Mouse (Mus musculus) hindbrain, embryonic 11.5 days (tissue): Measurements from ENCODE around the gene Hoxc5. TPM values are rescaled to one million over a fixed set of nuclear protein-coding genes. Genes with fewer than 3 reads are reported as not detected.

Experiments
- ATAC-seq: fragments of 200-750 bp; cut with Nextera tagmentation; 2 replicates; pipeline ENCODE4 v1.8.0; 2017; ENCODE audit warnings: mild to moderate bottlenecking, moderate TSS enrichment, moderate library complexity; ENCODE audit not compliant: low FRiP score
- DNase-seq: peaks from one replicate; pipeline ENCODE4 v3.0.0-alpha.2; 2015; ENCODE audit warnings: low spot score
- H3K27ac ChIP-seq: fragments of 300-500 bp; sonication (generic); 2 replicates; pipeline ENCODE4 v1.5.1; 2014; ENCODE audit warnings: mild to moderate bottlenecking, low read depth, low read length
- H3K27me3 ChIP-seq: fragments of 300-500 bp; sonication (generic); 2 replicates; pipeline ENCODE4 v1.6.1; 2014; ENCODE audit warnings: mild to moderate bottlenecking, low read length, moderate library complexity, mixed read lengths; ENCODE audit not compliant: control insufficient read depth, insufficient read depth
- H3K36me3 ChIP-seq: fragments of 300-500 bp; sonication (generic); 2 replicates; pipeline ENCODE4 v1.6.1; 2014; ENCODE audit warnings: mild to moderate bottlenecking, low read length, moderate library complexity, mixed read lengths; ENCODE audit not compliant: control insufficient read depth, insufficient read depth
- H3K4me1 ChIP-seq: fragments of 300-500 bp; sonication (generic); replicated peaks from 2 replicates; pipeline ENCODE4 v1.6.1; 2014; ENCODE audit warnings: low read length, mixed read lengths; ENCODE audit not compliant: control insufficient read depth, insufficient read depth
- H3K4me2 ChIP-seq: fragments of 300-500 bp; sonication (generic); replicated peaks from 2 replicates; pipeline ENCODE4 v1.6.1; 2014; ENCODE audit warnings: mild to moderate bottlenecking, low read depth, low read length
- H3K4me3 ChIP-seq: fragments of 300-500 bp; sonication (generic); 2 replicates; pipeline ENCODE4 v1.5.1; 2014; ENCODE audit warnings: low read depth, low read length
- H3K9ac ChIP-seq: fragments of 300-500 bp; sonication (generic); 2 replicates; pipeline ENCODE4 v1.6.1; 2014; ENCODE audit warnings: low read depth, low read length
- H3K9me3 ChIP-seq: fragments of 300-500 bp; sonication (generic); 2 replicates; pipeline ENCODE4 v1.6.1; 2016; ENCODE audit warnings: low read length; ENCODE audit not compliant: control insufficient read depth
- WGBS: fragments of 180-500 bp; shearing (Covaris S2); extraction: QIAGEN DNeasy Blood & Tissue Kit; methylation state at CpG from one replicate; pipeline ENCODE4 v1.1.7; 2014; 5-methylcytosine and 5-hydroxymethylcytosine counted together
- polyA plus RNA-seq: library from polyadenylated mRNA; unstranded; fragments of >200 nt; fragmentation: Nextera tagmentation; extraction: Ambion mirVana; gene quantifications from 2 replicates; pipeline ENCODE4 v1.2.1, GENCODE M21; 2014

The Hoxc5 gene
- polyA plus RNA-seq, 1 experiment from 2014 or later = 21.0 TPM

DNA sequence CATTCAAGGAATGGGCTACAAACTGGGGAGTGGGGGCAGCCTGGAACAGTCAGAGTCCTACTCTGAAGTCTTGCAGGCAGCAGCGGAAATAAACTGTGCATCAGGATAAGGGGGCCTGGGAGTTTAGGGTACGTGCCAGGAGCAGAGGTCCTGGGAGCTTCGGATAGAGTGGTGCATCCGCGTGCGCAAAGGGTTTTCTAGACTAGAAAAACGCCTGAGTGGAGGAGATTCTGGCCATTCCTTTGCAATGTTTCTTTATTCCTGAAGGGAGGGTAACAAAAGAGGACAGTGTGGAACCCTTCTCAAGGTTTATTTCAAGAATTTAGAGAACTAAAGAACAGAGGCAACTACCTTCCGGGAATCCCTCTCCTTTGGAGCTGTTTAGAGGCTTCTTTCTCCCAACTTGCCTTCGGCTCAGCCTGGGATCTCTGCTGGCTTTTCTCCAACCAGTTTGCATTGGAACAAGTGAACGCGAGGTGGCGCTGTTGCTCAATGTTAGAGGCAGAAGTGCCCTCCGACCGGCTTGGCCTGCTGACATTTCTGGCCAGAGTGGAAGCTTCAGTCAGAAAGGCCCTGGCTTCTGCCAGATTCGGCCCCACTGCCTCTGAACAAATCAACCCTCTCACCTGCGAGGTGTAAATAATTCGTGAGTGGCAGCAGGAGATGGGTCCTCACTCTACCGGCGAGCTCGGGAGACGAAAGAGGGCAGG is 20.0 kb downstream of the Hoxc5 start:
- no peak overlapping the region for H3K27ac ChIP-seq
- H3K4me2 ChIP-seq = no peak overlapping the region
- peaks cover 96% of the 10 kb centered on the region for H3K27me3 ChIP-seq
- no peaks in the 10 kb centered on the region for H3K36me3 ChIP-seq
- peak; percentile 72; the same call in 1 of the 2 replicates for ATAC-seq
- 0 out of 2 replicates have a peak, but pooled peaks cover 5% of the 10 kb centered on the region for H3K4me1 ChIP-seq
- H3K4me3 ChIP-seq = no peak overlapping the region
- H3K9me3 ChIP-seq = no peaks in the 10 kb centered on the region
- 3% methylated on average over 21 of the region's 21 CpGs for WGBS
- DNase-seq = peak; percentile 98
- no peak overlapping the region for H3K9ac ChIP-seq

DNA sequence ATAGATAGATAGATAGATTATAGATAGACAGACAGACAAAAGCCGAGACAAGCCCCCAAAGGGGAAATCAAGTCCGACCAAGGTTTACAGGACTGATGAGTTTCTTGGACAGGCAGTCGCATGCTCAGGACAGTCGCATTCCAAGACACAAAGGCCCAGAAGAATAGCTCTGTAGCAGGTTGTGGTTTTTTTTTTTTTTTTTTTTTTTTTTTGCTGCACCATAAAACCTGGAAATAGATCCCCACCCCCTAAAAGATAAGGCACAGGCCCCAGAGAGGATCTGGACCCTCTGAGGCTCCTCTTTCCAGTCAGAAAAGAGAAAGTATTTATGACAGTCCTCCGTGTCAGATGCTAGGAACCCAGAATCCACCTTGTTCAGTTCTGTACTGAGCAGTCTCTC is 20.8 kb downstream of the Hoxc5 start:
- Histone ChIP-seq H3K36me3 (no peaks in the 10 kb centered on the region), H3K27me3 (peaks cover 96% of the 10 kb centered on the region), H3K4me2 (no peak overlapping the region), H3K27ac (no peak overlapping the region), H3K4me1 (0 out of 2 replicates have a peak, but pooled peaks cover 5% of the 10 kb centered on the region), H3K4me3 (no peak overlapping the region), H3K9me3 (no peaks in the 10 kb centered on the region), H3K9ac (no peak overlapping the region)
- ATAC-seq = no peak
- WGBS = 11% methylated on average over 5 of the region's 5 CpGs
- DNase-seq = no peak

DNA sequence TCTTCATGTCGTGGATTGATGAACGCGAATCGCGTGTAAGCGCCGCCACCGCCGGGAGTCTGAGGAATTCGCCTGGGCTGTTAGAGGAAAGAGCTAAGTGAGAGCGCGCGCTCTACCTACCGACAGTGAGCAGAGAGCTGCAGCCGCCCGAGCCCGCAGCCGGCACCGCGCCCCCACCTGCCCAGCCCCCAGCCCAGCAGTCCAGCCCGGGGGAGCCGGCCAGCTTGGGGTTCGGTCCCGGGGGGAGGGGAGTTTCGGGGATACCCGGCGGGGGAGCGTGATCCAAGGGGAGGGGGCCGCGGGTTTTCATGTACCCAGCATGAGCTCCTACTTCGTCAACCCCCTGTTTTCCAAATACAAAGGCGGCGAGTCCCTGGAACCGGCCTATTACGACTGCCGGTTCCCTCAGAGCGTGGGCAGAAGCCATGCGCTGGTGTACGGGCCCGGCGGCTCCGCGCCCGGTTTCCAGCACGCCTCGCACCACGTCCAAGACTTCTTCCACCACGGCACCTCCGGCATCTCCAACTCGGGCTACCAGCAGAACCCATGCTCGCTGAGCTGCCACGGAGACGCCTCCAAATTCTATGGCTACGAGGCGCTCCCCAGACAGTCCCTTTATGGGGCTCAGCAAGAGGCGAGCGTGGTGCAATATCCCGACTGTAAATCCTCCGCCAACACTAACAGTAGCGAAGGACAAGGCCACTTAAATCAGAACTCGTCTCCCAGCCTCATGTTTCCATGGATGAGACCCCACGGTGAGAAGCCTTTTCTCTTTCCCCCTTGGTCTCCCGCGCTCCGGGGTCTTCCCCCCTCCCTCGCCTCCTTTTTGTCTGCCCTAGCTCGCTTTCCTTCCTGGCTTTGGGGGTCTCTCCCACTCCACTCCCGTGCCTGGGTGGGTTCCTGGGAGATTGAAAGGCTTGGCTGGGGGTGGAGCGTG is 23.5 kb downstream of the Hoxc5 start, which contains the start of gene Hoxc8:
Gene Hoxc8 (plus strand): TSS at position 147 of the 937 bp plus-strand sequence.
- no peaks in the 10 kb centered on the region for H3K36me3 ChIP-seq
- peaks cover 99% of the 10 kb centered on the region for H3K27me3 ChIP-seq
- no peak within 1 kb of the TSS for H3K9ac ChIP-seq
- no peak for DNase-seq
- ATAC-seq = no peak
- H3K27ac ChIP-seq = no peak within 1 kb of the TSS
- 0 out of 2 replicates have a peak, but pooled peaks cover 5% of the 10 kb centered on the region for H3K4me1 ChIP-seq
- WGBS = under 1% methylated on average over 67 of the region's 69 CpGs
- no peak within 1 kb of the TSS for H3K4me2 ChIP-seq
- no peaks in the 10 kb centered on the region for H3K9me3 ChIP-seq
- H3K4me3 ChIP-seq = no peak within 1 kb of the TSS

DNA sequence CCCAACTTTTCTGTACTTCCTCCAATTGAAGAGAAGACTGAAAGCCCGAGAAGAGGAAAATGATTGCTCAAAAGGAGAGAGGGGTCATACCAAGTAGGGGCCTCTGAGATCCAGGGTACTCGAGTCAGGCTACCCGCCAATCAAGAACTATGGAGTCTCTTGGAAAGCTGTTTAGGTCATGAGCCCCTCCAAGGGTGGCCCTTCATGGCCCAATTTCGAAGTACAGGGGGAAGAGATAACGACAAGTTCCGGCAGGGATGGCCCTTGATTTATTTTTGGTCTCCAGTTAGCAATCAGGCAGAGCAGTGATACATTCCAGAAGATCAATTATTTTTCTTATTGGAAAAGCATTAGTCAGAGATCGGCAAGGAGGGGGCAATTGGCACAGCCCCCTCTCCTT is 24.5 kb downstream of the Hoxc5 start:
- no peak for ATAC-seq
- H3K9me3 ChIP-seq = no peaks in the 10 kb centered on the region
- 2% methylated on average over 7 of the region's 7 CpGs for WGBS
- H3K27ac ChIP-seq = no peak overlapping the region
- no peak overlapping the region for H3K9ac ChIP-seq
- 0 out of 2 replicates have a peak, but pooled peaks cover 5% of the 10 kb centered on the region for H3K4me1 ChIP-seq
- no peak overlapping the region for H3K4me2 ChIP-seq
- no peak overlapping the region for H3K4me3 ChIP-seq
- H3K36me3 ChIP-seq = no peaks in the 10 kb centered on the region
- DNase-seq = no peak
- H3K27me3 ChIP-seq = peaks cover 98% of the 10 kb centered on the region

DNA sequence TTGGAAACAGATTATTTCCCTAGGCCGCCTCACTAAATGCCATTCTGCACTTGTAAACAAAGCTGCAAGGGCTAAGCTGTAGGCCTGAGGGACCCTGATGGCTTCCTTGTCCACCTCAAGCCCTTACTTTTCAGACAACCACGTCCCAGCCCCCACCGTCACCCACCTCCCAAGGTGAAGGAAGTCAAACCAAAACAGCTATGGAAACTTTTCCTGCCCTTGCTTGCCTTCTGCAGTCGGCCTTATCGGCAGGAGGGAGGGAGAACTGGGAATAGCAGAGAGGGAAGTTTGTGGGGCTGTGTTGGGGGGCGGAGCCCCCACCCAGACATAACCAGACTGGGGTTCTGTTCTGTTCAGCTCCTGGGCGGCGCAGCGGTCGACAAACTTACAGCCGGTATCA is 25.0 kb downstream of the Hoxc5 start:
- Histone ChIP-seq H3K9ac (no peak overlapping the region), H3K27ac (no peak overlapping the region), H3K4me3 (no peak overlapping the region), H3K9me3 (no peaks in the 10 kb centered on the region), H3K36me3 (no peaks in the 10 kb centered on the region), H3K4me2 (no peak overlapping the region), H3K27me3 (peaks cover 98% of the 10 kb centered on the region), H3K4me1 (0 out of 2 replicates have a peak, but pooled peaks cover 5% of the 10 kb centered on the region)
- no peak for DNase-seq
- no peak for ATAC-seq
- WGBS = under 1% methylated on average over 11 of the region's 11 CpGs

DNA sequence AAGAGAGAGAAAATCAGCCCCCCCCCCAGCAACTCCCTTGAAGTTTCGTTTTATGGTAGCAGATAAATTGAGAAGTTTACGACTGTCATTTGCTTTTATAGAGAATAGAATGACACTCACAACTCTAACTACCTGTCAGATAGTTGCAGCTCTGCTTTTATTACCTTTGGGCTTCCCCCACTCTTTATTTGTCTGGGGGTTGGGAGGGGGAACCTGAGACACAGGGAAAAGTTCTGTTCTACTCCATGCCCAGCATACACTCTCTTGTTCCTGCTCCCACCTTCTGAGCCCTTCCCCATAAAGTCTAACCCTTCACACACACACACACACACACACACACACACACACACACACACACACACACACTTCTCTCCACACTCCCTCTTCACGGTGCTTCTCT is 25.6 kb downstream of the Hoxc5 start:
- Histone ChIP-seq H3K36me3 (no peaks in the 10 kb centered on the region), H3K27ac (no peak overlapping the region), H3K4me1 (0 out of 2 replicates have a peak, but pooled peaks cover 5% of the 10 kb centered on the region), H3K9me3 (no peaks in the 10 kb centered on the region), H3K4me2 (no peak overlapping the region), H3K9ac (no peak overlapping the region), H3K27me3 (peaks cover 98% of the 10 kb centered on the region), H3K4me3 (no peak overlapping the region)
- ATAC-seq = no peak
- WGBS = 0% methylated on average over 3 of the region's 3 CpGs
- no peak for DNase-seq

DNA sequence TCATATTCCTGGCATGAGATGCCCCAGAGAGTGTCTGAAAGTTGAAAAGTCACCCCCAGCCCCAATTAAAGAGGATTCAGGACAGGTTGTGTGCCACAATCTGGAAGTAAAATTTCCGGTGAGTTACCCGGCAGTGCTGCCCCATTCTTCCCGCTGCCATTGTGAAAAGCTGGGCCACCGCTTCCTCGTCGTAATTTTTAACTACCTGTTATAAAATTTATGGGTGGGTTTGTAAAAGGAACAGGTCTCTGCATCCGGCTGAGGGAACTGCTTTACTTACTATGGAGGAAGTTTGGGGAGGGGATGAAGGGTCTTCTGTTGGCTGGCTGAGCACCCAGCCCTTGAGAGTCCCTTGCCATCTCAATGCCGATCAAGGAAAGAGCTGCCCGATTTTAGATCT is 29.3 kb downstream of the Hoxc5 start:
- DNase-seq (no peak), ATAC-seq (no peak)
- peaks cover 98% of the 10 kb centered on the region for H3K27me3 ChIP-seq
- H3K4me1 ChIP-seq = 0 out of 2 replicates have a peak, but pooled peaks cover 3% of the 10 kb centered on the region
- no peaks in the 10 kb centered on the region for H3K36me3 ChIP-seq
- H3K4me3 ChIP-seq = no peak overlapping the region
- H3K27ac ChIP-seq = no peak overlapping the region
- WGBS = under 1% methylated on average over 9 of the region's 9 CpGs
- no peak overlapping the region for H3K4me2 ChIP-seq
- H3K9me3 ChIP-seq = no peaks in the 10 kb centered on the region
- no peak overlapping the region for H3K9ac ChIP-seq

DNA sequence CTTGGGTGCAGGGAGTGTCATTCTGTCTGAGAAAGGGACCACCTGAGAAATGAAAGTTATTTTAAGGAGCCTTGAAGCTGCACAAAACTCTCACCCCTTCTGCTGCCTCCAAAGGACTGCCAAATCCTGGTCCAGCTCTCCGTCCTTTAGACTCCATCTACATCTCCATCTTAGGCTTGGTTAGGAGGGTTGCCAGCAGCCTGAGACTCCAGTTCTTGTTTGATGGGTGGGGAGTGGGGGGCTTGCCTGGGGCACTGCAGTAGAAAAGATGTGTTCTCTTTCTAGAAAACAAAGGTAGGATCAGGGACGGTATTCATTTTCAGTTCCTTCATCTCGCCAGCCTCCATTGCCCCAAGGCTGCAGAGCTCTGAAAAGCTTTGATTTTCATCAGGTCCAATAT is 30.2 kb downstream of the Hoxc5 start:
- Histone ChIP-seq H3K36me3 (no peaks in the 10 kb centered on the region), H3K4me3 (no peak overlapping the region), H3K27ac (no peak overlapping the region), H3K27me3 (peaks cover 98% of the 10 kb centered on the region), H3K9ac (no peak overlapping the region), H3K4me2 (no peak overlapping the region), H3K4me1 (0 out of 2 replicates have a peak, but pooled peaks cover 3% of the 10 kb centered on the region), H3K9me3 (no peaks in the 10 kb centered on the region)
- WGBS = 2% methylated on average over 3 of the region's 3 CpGs
- DNase-seq (no peak), ATAC-seq (no peak)
